Mouse (Mus musculus) spleen, postnatal 4 days (tissue): ENCODE data around the gene Ntf5.
A peak's percentile ranks its signal among the peaks of the same experiment; 100 is the strongest.

ENCODE experiments used
- DNase-seq, 2 experiments: peaks; one replicate each; pipeline ENCODE4 v3.0.0; 2022; ENCODE audit warnings: low spot score in 2 of 2

Gene Ntf5

GRCm38 (mm10) chr7:45403532-45404261, 9.8 kb upstream of the Ntf5 start:
- DNase-seq = peak; percentile 59 to 86

- peak; percentile 77 to 93 for DNase-seq
Measured at GRCm38 (mm10) chr7:45405091-45406075, 8.1 kb upstream of the Ntf5 start, which contains the start of gene Kcna7. TSS of gene Kcna7 (plus strand) at chr7:45405653.

- DNase-seq = peak in 1 of 2 experiments; percentile 62
Measured at GRCm38 (mm10) chr7:45406157-45407156, 7.0 kb upstream of the Ntf5 start.

GRCm38 (mm10) chr7:45407836-45408235, 5.7 kb upstream of the Ntf5 start:
- peak in 1 of 2 experiments; percentile 50 for DNase-seq

- DNase-seq = peak in 1 of 2 experiments; percentile 51
Measured at GRCm38 (mm10) chr7:45408351-45408750, 5.1 kb upstream of the Ntf5 start.

GRCm38 (mm10) chr7:45408949-45409348, 4.5 kb upstream of the Ntf5 start:
- DNase-seq = peak in 1 of 2 experiments; percentile 59

- peak in 1 of 2 experiments; percentile 55 for DNase-seq
Measured at GRCm38 (mm10) chr7:45409497-45410163, 3.9 kb upstream of the Ntf5 start.

GRCm38 (mm10) chr7:45412421-45412820, 1.1 kb upstream of the Ntf5 start:
- no peak for DNase-seq

- DNase-seq = no peak
Measured at GRCm38 (mm10) chr7:45413864-45414739, 607 bp downstream of the Ntf5 start.

GRCm38 (mm10) chr7:45414740-45415224, 1.3 kb downstream of the Ntf5 start:
- no peak for DNase-seq

- no peak for DNase-seq
Measured at GRCm38 (mm10) chr7:45415636-45416035, 2.1 kb downstream of the Ntf5 start.

- DNase-seq = no peak
Measured at GRCm38 (mm10) chr7:45417962-45418492, 4.5 kb downstream of the Ntf5 start.

- no peak for DNase-seq
Measured at GRCm38 (mm10) chr7:45419859-45420614, 6.5 kb downstream of the Ntf5 start.

- no peak for DNase-seq
Measured at GRCm38 (mm10) chr7:45420615-45420919, 7.1 kb downstream of the Ntf5 start, which contains the start of gene Lhb. TSS of gene Lhb (plus strand) at chr7:45420820.

- DNase-seq = no peak
Measured at GRCm38 (mm10) chr7:45421194-45421593, 7.7 kb downstream of the Ntf5 start.

GRCm38 (mm10) chr7:45426556-45426955, 13.1 kb downstream of the Ntf5 start:
- no peak for DNase-seq

- no peak for DNase-seq
Measured at GRCm38 (mm10) chr7:45433835-45434202, 20.3 kb downstream of the Ntf5 start.

GRCm38 (mm10) chr7:45434203-45435015, 20.9 kb downstream of the Ntf5 start, which contains the start of gene Gys1:
TSS of gene Gys1 (plus strand) at chr7:45434844.
- DNase-seq = peak; percentile 100
